Mouse (Mus musculus) cerebellum, postnatal 4 days (tissue): ENCODE data around the gene Xrcc5.

ENCODE experiments used
- DNase-seq, 2 experiments: peaks; one replicate each; pipeline ENCODE4 v3.0.0; 2022; ENCODE audit warnings: low spot score in 2 of 2, mixed read lengths in 1 of 2

Gene Xrcc5

GRCm38 (mm10) chr1:72315447-72315846, 8.2 kb downstream of the Xrcc5 start:
- no peak for DNase-seq

- DNase-seq, result no peak
These were observed 9.2 kb downstream of the Xrcc5 start for GRCm38 (mm10) chr1:72316409-72316808.

GRCm38 (mm10) chr1:72316901-72317300, 9.7 kb downstream of the Xrcc5 start:
- DNase-seq, result no peak

- no peak for DNase-seq
These were observed 13.5 kb downstream of the Xrcc5 start for GRCm38 (mm10) chr1:72320759-72321158.

- no peak for DNase-seq
These were observed 16.0 kb downstream of the Xrcc5 start for GRCm38 (mm10) chr1:72323248-72323647.

- DNase-seq, result no peak
These were observed 19.1 kb downstream of the Xrcc5 start for GRCm38 (mm10) chr1:72326162-72326821.

- no peak for DNase-seq
These were observed 27.6 kb downstream of the Xrcc5 start for GRCm38 (mm10) chr1:72334807-72335206.

- DNase-seq, result no peak
These were observed 29.6 kb downstream of the Xrcc5 start for GRCm38 (mm10) chr1:72336780-72337179.

GRCm38 (mm10) chr1:72338341-72338740, 31.1 kb downstream of the Xrcc5 start:
- no peak for DNase-seq

GRCm38 (mm10) chr1:72347873-72348272, 40.7 kb downstream of the Xrcc5 start:
- DNase-seq, result no peak

- DNase-seq, result no peak
These were observed 47.6 kb downstream of the Xrcc5 start for GRCm38 (mm10) chr1:72354856-72355255.

- DNase-seq, result no peak
These were observed 51.0 kb downstream of the Xrcc5 start for GRCm38 (mm10) chr1:72358216-72358615.

GRCm38 (mm10) chr1:72359462-72359861, 52.2 kb downstream of the Xrcc5 start:
- no peak for DNase-seq

GRCm38 (mm10) chr1:72360809-72361208, 53.6 kb downstream of the Xrcc5 start:
- no peak for DNase-seq

- no peak for DNase-seq
These were observed 57.4 kb downstream of the Xrcc5 start for GRCm38 (mm10) chr1:72364661-72365060.

GRCm38 (mm10) chr1:72372512-72372911, 65.3 kb downstream of the Xrcc5 start:
- DNase-seq, result no peak

GRCm38 (mm10) chr1:72372913-72373312, 65.7 kb downstream of the Xrcc5 start:
- DNase-seq, result no peak

GRCm38 (mm10) chr1:72373648-72374047, 66.4 kb downstream of the Xrcc5 start:
- no peak for DNase-seq

- DNase-seq, result no peak
These were observed 66.8 kb downstream of the Xrcc5 start for GRCm38 (mm10) chr1:72374049-72374448.

GRCm38 (mm10) chr1:72378151-72378550, 70.9 kb downstream of the Xrcc5 start:
- DNase-seq, result no peak

GRCm38 (mm10) chr1:72379752-72380353, 72.6 kb downstream of the Xrcc5 start:
- DNase-seq, result no peak

- DNase-seq, result no peak
These were observed 73.3 kb downstream of the Xrcc5 start for GRCm38 (mm10) chr1:72380544-72380943.

GRCm38 (mm10) chr1:72383056-72383455, 75.8 kb downstream of the Xrcc5 start:
- DNase-seq, result no peak

- DNase-seq, result no peak
These were observed 76.4 kb downstream of the Xrcc5 start for GRCm38 (mm10) chr1:72383651-72384050.
